Mouse (Mus musculus) 3T3-L1 (cell line): Measurements from ENCODE around the gene Gm20388.

ENCODE experiments used
- DNase-seq: peaks from one replicate; pipeline ENCODE4 v3.0.0-alpha.2; 2015; ENCODE audit warnings: low read depth, low spot score

Gm20388 gene

GRCm38 (mm10) chr8:120259206-120259605, 348.6 kb downstream of the Gm20388 start:
- DNase-seq, result no peak

- DNase-seq, result no peak
Observed at GRCm38 (mm10) chr8:120260677-120261076, 350.0 kb downstream of the Gm20388 start.

GRCm38 (mm10) chr8:120261338-120262120, 350.9 kb downstream of the Gm20388 start:
- DNase-seq, result peak; percentile 59

- no peak for DNase-seq
Observed at GRCm38 (mm10) chr8:120263879-120264278, 353.2 kb downstream of the Gm20388 start.

GRCm38 (mm10) chr8:120264388-120264943, 353.8 kb downstream of the Gm20388 start:
- no peak for DNase-seq

- DNase-seq, result peak; percentile 90
Observed at GRCm38 (mm10) chr8:120264944-120265453, 354.4 kb downstream of the Gm20388 start.

- DNase-seq, result peak; percentile 68
Observed at GRCm38 (mm10) chr8:120265471-120265870, 354.8 kb downstream of the Gm20388 start.

GRCm38 (mm10) chr8:120268541-120268980, 357.9 kb downstream of the Gm20388 start:
- DNase-seq, result no peak

- no peak for DNase-seq
Observed at GRCm38 (mm10) chr8:120270449-120270848, 359.8 kb downstream of the Gm20388 start.

GRCm38 (mm10) chr8:120273430-120273829, 362.8 kb downstream of the Gm20388 start:
- DNase-seq, result no peak

GRCm38 (mm10) chr8:120276051-120276890, 365.6 kb downstream of the Gm20388 start:
- DNase-seq, result peak; percentile 96

GRCm38 (mm10) chr8:120276891-120277426, 366.3 kb downstream of the Gm20388 start:
- DNase-seq, result peak; percentile 75

- DNase-seq, result no peak
Observed at GRCm38 (mm10) chr8:120278009-120278408, 367.4 kb downstream of the Gm20388 start.

GRCm38 (mm10) chr8:120279418-120279817, 368.8 kb downstream of the Gm20388 start:
- no peak for DNase-seq

GRCm38 (mm10) chr8:120281487-120281886, 370.8 kb downstream of the Gm20388 start:
- peak; percentile 91 for DNase-seq

GRCm38 (mm10) chr8:120282465-120282864, 371.8 kb downstream of the Gm20388 start:
- peak; percentile 83 for DNase-seq

GRCm38 (mm10) chr8:120284265-120284664, 373.6 kb downstream of the Gm20388 start:
- no peak for DNase-seq

GRCm38 (mm10) chr8:120285033-120285432, 374.4 kb downstream of the Gm20388 start:
- peak; percentile 48 for DNase-seq

GRCm38 (mm10) chr8:120285878-120286277, 375.2 kb downstream of the Gm20388 start:
- DNase-seq, result no peak

GRCm38 (mm10) chr8:120288122-120288908, 377.7 kb downstream of the Gm20388 start:
- DNase-seq, result peak; percentile 72

GRCm38 (mm10) chr8:120289191-120289590, 378.6 kb downstream of the Gm20388 start:
- peak; percentile 49 for DNase-seq
